Mouse (Mus musculus): ENCODE results near the gene Ifit2. TPM values are rescaled to one million over a fixed set of nuclear protein-coding genes. Genes with fewer than 3 reads are reported as not detected.
"Not testable (repeated sequence)": the region's sequence is repeated elsewhere in the genome, so short reads cannot be mapped to it uniquely, and the experiment has no call there.

Gene Ifit2
- total RNA-seq, 2 experiments from 2014 or later, result 4.5 to 4.8 TPM

- DNase-seq (ENCODE audit: low spot score in 2 of 2), result no peak
Measured at GRCm38 (mm10) chr19:34593456-34593855, 43.0 kb downstream of the Ifit2 start.

DNA sequence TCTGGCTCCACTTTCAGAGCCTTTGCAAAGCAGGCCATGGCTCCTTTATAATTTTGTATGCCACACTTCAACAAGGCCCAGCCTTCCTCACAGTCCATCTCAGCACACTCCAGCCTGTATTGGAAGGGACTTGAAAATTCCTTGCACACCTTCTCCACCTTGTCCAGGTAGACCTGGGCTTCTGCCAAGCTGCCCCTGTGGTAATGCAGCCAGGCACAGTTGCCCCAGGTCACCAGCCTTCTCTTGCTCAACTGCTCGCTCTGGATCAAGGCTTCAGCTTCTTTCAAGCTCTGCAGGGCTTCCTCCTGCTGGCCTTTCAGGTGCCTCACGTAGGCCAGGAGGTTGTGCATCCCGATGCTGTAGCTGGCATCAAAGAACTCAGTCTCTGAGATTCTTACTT is 44.0 kb downstream of the Ifit2 start:
- not testable (repeated sequence) for DNase-seq (ENCODE audit: low spot score in 2 of 2)

DNA sequence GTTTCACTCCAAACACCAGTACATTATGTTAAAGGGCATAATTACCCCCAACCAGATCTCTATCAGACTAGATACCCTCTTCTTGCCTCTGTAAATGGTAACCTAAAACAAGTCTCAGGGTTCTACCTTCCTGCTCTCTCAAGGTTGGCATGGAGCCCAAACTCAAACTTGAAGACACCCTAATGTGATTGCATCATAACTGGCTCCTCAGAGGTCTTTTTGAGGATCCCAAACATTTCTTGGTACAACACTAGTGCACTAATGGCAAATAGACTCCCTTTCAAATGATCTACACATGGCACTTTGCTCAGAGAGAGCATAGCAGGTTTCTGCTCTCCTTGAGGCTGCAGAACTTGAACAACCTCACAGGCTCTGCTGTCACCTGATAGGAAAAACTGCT is 46.3 kb downstream of the Ifit2 start:
- no peak for DNase-seq (ENCODE audit: low spot score in 2 of 2)

DNA sequence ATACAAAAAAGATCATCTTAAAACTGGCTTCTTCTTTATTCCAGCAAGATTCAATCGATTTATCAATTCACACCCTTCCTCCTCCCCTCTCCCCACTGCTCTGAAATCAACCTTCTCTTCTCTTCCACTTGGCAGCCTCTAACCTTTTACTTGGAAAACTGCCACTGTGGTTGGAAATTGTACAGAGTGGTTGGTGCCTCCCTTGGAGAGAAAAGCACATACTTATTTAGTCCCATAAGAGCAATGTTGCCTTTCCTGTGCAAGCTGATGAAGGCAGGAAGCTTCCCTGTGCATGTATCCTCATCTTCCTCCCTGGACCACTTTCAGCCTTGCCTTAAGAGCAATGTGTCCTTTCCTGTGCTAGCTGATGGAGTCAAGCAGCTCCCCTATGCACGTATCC is 47.8 kb downstream of the Ifit2 start:
- peak; percentile 42 to 82 for DNase-seq (ENCODE audit: low spot score in 2 of 2)

DNA sequence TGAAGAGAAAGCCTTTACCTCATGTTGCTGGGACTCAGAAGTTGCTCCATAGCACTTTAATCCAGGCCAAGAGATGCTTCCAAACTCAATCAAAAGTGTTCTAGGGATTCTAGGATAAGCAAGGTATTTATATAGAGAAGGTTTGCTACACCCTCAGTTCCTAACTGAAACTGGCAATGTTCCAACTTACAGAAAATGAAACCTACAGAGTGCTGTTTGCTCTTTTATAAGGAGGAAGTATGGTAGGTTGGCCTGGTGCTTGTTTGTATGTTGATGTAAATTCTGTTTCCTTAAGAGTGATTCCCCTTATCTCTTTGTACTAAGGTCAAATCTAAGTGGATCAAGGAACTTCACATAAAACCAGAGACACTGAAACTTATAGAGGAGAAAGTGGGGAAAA is 48.8 kb downstream of the Ifit2 start:
- DNase-seq (ENCODE audit: low spot score in 2 of 2), result not testable (repeated sequence)

DNA sequence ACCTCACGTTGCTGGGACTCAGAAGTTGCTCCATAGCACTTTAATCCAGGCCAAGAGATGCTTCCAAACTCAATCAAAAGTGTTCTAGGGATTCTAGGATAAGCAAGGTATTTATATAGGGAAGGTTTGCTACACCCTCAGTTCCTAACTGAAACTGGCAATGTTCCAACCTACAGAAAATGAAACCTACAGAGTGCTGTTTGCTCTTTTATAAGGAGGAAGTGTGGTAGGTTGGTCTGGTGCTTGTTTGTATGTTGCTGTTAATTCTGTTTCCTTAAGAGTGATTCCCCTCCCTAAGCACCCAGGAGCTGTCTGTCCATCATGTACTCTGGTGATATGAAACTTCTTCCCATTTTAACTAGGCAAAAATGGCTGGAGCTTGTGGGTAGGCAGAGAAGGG is 51.4 kb downstream of the Ifit2 start, which contains the start of gene Ifit1bl1:
TSS of gene Ifit1bl1 (minus strand) at position 69 of the 400 bp plus-strand sequence.
- DNase-seq (ENCODE audit: low spot score in 2 of 2), result not testable (repeated sequence)

DNA sequence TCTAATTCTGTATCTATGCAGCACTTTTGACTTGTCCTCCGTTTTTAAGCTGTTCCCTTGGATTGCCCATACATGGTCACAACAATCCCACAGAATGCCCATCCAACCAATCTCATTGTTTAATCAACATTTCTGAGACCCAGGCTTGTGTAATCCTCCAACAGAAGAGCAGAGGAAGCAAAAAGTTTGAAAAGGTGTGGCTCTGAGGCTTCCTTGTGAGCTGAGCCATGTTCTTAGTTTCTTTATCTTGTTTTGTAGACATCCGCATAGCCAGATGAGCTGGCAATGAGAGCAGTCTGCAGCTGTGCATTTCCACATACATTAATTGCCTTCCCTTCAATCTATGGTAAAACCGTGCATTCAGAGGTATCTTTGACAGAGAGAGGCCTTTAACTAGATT is 55.0 kb downstream of the Ifit2 start:
- no peak for DNase-seq (ENCODE audit: low spot score in 2 of 2)

GRCm38 (mm10) chr19:34607237-34608051 is 57.0 kb downstream of the Ifit2 start, which contains the start of gene Ifit3b:
TSS of gene Ifit3b (plus strand) at chr19:34607970.
- not testable (repeated sequence) for DNase-seq (ENCODE audit: low spot score in 2 of 2)

- DNase-seq (ENCODE audit: low spot score in 2 of 2), result not testable (repeated sequence)
Measured at GRCm38 (mm10) chr19:34610118-34610517, 59.6 kb downstream of the Ifit2 start.

GRCm38 (mm10) chr19:34612243-34613001 is 61.9 kb downstream of the Ifit2 start:
- DNase-seq (ENCODE audit: low spot score in 2 of 2), result not testable (repeated sequence)

DNA sequence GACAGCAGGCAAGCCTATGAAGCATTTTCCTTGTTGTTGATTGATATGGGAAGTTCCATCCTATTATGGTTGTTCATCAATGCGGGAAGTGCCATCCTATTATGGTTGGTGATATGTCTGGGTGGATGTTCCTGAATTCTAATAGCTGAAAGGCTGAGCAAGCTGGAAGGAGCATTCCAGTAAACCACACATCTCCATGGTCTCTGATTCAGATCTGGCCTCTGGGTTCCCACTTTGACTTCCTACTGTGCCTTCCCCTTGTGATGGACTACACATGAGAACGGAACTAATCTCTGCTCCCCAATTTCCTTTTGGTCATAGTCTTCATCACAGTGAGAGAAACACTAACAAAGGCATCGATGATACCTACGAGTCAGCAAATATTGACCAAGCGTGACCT is 70.4 kb downstream of the Ifit2 start:
- no peak for DNase-seq (ENCODE audit: low spot score in 2 of 2)

GRCm38 (mm10) chr19:34623781-34624180 is 73.3 kb downstream of the Ifit2 start:
- DNase-seq (ENCODE audit: low spot score in 2 of 2), result no peak

DNA sequence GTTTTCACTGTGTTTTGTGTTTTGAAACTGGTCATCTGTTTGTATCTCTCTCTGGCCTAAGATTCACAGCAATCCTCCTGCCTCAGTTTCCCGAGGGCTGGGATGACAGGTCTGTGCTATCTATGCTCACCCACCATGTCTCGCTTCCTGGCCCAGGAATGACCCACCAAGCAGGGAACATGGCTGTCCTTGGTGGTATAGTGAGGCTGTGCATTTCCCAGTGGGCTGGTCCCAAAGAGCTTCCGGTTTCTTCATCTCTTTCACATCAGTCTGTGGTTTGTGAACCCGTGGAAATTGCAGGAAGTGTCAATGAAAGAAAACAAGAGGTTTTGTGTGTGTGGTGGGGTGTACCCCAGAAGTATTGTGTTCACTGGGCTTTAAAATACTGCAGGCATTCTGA is 74.2 kb downstream of the Ifit2 start:
- DNase-seq (ENCODE audit: low spot score in 2 of 2), result no peak

Other genes starting within 250 kb of the Ifit2 start
- under 1 TPM in 1 of 2 experiments, not detected in 1; 0.22 TPM for gene Ch25h, start 75.5 kb upstream of the Ifit2 start, total RNA-seq (2021)
- gene Lipa, start 23.2 kb upstream of the Ifit2 start, total RNA-seq (2021), result 10 to 100 TPM; 18.2 to 19.6 TPM
- gene Ifit3, start 32.8 kb downstream of the Ifit2 start, total RNA-seq (2021), result 1 to 10 TPM; 3.0 to 4.6 TPM
- gene Ifit1bl1, start 51.3 kb downstream of the Ifit2 start, total RNA-seq (2021), result 1 to 10 TPM; 1.2 to 1.8 TPM
- gene Ifit3b, start 57.3 kb downstream of the Ifit2 start, total RNA-seq (2021), result 1 to 10 TPM; 2.3 to 2.5 TPM
- gene Ifit1bl2, start 90.0 kb downstream of the Ifit2 start, total RNA-seq (2021), result under 1 TPM; 0.50 to 0.61 TPM
- under 1 TPM; 0.74 to 0.79 TPM for gene Ifit1, start 90.2 kb downstream of the Ifit2 start, total RNA-seq (2021)
- 1 to 10 TPM; 1.1 to 1.6 TPM for gene Slc16a12, start 196.6 kb downstream of the Ifit2 start, total RNA-seq (2021)